Mouse (Mus musculus) cerebellum, adult 8-10 months (tissue): ENCODE data around the gene Zdhhc8.
"Not testable (repeated sequence)": the region's sequence is repeated elsewhere in the genome, so short reads cannot be mapped to it uniquely, and the experiment has no call there.

Experiments used
- DNase-seq: peaks from one replicate; pipeline ENCODE4 v3.0.0; 2022

The Zdhhc8 gene

GRCm38 (mm10) chr16:18230617-18231016 is 4.3 kb downstream of the Zdhhc8 start:
- DNase-seq, result no peak

GRCm38 (mm10) chr16:18229622-18230021 is 5.3 kb downstream of the Zdhhc8 start:
- DNase-seq, result peak; percentile 64

- DNase-seq, result peak; percentile 63
These were observed 6.1 kb downstream of the Zdhhc8 start for GRCm38 (mm10) chr16:18228856-18229255.

- no peak for DNase-seq
These were observed 7.0 kb downstream of the Zdhhc8 start for GRCm38 (mm10) chr16:18227897-18228422.

GRCm38 (mm10) chr16:18227187-18227586 is 7.7 kb downstream of the Zdhhc8 start:
- no peak for DNase-seq

GRCm38 (mm10) chr16:18222188-18222587 is 12.7 kb downstream of the Zdhhc8 start:
- no peak for DNase-seq

GRCm38 (mm10) chr16:18221543-18221898 is 13.4 kb downstream of the Zdhhc8 start:
- DNase-seq, result no peak

- DNase-seq, result no peak
These were observed 13.9 kb downstream of the Zdhhc8 start for GRCm38 (mm10) chr16:18220856-18221542.

- no peak for DNase-seq
These were observed 14.9 kb downstream of the Zdhhc8 start for GRCm38 (mm10) chr16:18220001-18220400.

GRCm38 (mm10) chr16:18218580-18218996 is 16.3 kb downstream of the Zdhhc8 start:
- DNase-seq, result no peak

- no peak for DNase-seq
These were observed 17.4 kb downstream of the Zdhhc8 start, which contains the start of gene Ccdc188 for GRCm38 (mm10) chr16:18217579-18217978. Ccdc188 (plus strand) TSS chr16:18217879.

GRCm38 (mm10) chr16:18214858-18215257 is 20.1 kb downstream of the Zdhhc8 start:
- DNase-seq, result no peak

- no peak for DNase-seq
These were observed 21.2 kb downstream of the Zdhhc8 start for GRCm38 (mm10) chr16:18213689-18214088.

GRCm38 (mm10) chr16:18211417-18212171 is 23.3 kb downstream of the Zdhhc8 start:
- peak; percentile 95 for DNase-seq

GRCm38 (mm10) chr16:18210701-18211416 is 24.1 kb downstream of the Zdhhc8 start:
- peak; percentile 83 for DNase-seq

GRCm38 (mm10) chr16:18203430-18204091 is 31.4 kb downstream of the Zdhhc8 start:
- DNase-seq, result no peak

GRCm38 (mm10) chr16:18202061-18202460 is 32.9 kb downstream of the Zdhhc8 start:
- no peak for DNase-seq

GRCm38 (mm10) chr16:18201620-18202019 is 33.3 kb downstream of the Zdhhc8 start:
- DNase-seq, result no peak

GRCm38 (mm10) chr16:18200062-18200461 is 34.9 kb downstream of the Zdhhc8 start:
- DNase-seq, result no peak

- no peak for DNase-seq
These were observed 36.4 kb downstream of the Zdhhc8 start for GRCm38 (mm10) chr16:18198365-18199098.

- no peak for DNase-seq
These were observed 37.1 kb downstream of the Zdhhc8 start for GRCm38 (mm10) chr16:18197881-18198280.

- not testable (repeated sequence) for DNase-seq
These were observed 39.4 kb downstream of the Zdhhc8 start for GRCm38 (mm10) chr16:18195561-18195960.
